Mouse (Mus musculus): ENCODE measurements around the gene Mrpl52. TPM values are rescaled to one million over a fixed set of nuclear protein-coding genes. Genes with fewer than 3 reads are reported as not detected.
A peak's percentile ranks its signal among the peaks of the same experiment; 100 is the strongest.

Gene Mrpl52
- total RNA-seq, 2 experiments from 2014 or later: 434 to 507 TPM

- no peak for ATAC-seq (replicated peaks; ENCODE audit: low FRiP score, low TSS enrichment, poor library complexity, severe bottlenecking)
Measured at GRCm38 (mm10) chr14:54457907-54458569, 31.3 kb downstream of the Mrpl52 start.

DNA sequence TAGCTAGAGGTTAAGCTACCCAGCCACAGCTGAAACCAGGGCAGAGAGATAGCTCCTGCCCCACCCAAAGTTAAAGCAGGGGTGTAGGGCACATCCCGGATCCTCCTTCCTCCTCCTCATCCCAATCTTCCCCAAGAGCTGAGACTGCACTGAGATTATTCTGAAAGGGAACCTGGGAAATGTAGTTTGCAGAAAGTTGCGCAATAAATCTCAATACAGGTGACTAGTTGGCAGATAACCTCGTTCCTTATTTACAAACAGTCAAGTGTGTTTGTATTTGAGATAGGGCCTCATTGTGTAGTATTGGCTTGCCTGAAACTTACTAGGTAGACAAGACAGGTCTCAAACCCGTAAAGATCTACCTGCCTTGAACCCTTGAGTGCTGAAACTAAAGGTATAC is 35.4 kb downstream of the Mrpl52 start:
- no peak for ATAC-seq (replicated peaks; ENCODE audit: low FRiP score, low TSS enrichment, poor library complexity, severe bottlenecking)

GRCm38 (mm10) chr14:54463108-54463958 is 36.6 kb downstream of the Mrpl52 start:
- peak; percentile 25 for ATAC-seq (replicated peaks; ENCODE audit: low FRiP score, low TSS enrichment, poor library complexity, severe bottlenecking)

- ATAC-seq (replicated peaks; ENCODE audit: low FRiP score, low TSS enrichment, poor library complexity, severe bottlenecking): peak; percentile 89
Measured at GRCm38 (mm10) chr14:54463959-54464292, 37.2 kb downstream of the Mrpl52 start, which contains the start of gene Lrp10. Lrp10 (plus strand) TSS chr14:54464137.

GRCm38 (mm10) chr14:54464293-54465005 is 37.7 kb downstream of the Mrpl52 start:
- peak; percentile 83 for ATAC-seq (replicated peaks; ENCODE audit: low FRiP score, low TSS enrichment, poor library complexity, severe bottlenecking)

GRCm38 (mm10) chr14:54471467-54471866 is 44.8 kb downstream of the Mrpl52 start:
- ATAC-seq (replicated peaks; ENCODE audit: low FRiP score, low TSS enrichment, poor library complexity, severe bottlenecking): no peak; the same call in 1 of the 2 replicates

DNA sequence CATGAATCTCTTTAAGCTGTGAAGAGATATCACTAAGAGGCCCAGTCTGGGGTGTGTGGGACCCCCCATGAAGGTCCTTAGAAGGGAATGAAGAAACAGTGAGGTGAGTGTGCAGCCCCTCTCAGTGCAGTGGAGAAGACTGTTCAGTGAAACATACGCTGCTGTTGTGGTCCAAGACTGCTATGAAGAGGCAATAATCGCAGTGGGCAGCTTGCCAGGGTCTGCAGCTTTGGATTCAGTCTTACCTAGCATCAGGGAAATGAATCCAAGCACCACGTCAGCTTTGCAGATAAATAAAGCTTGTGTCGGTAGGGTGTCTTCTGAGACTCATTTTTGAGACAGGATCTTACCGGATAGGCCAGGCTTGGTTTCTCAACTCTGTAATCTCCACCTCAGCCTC is 46.0 kb downstream of the Mrpl52 start:
- no peak for ATAC-seq (replicated peaks; ENCODE audit: low FRiP score, low TSS enrichment, poor library complexity, severe bottlenecking)

- no peak for ATAC-seq (replicated peaks; ENCODE audit: low FRiP score, low TSS enrichment, poor library complexity, severe bottlenecking)
Measured at GRCm38 (mm10) chr14:54474744-54475143, 48.0 kb downstream of the Mrpl52 start.

GRCm38 (mm10) chr14:54475941-54476844 is 49.5 kb downstream of the Mrpl52 start, which contains the start of gene Rem2:
Rem2 (plus strand) TSS chr14:54476100.
- ATAC-seq (replicated peaks; ENCODE audit: low FRiP score, low TSS enrichment, poor library complexity, severe bottlenecking): no peak

DNA sequence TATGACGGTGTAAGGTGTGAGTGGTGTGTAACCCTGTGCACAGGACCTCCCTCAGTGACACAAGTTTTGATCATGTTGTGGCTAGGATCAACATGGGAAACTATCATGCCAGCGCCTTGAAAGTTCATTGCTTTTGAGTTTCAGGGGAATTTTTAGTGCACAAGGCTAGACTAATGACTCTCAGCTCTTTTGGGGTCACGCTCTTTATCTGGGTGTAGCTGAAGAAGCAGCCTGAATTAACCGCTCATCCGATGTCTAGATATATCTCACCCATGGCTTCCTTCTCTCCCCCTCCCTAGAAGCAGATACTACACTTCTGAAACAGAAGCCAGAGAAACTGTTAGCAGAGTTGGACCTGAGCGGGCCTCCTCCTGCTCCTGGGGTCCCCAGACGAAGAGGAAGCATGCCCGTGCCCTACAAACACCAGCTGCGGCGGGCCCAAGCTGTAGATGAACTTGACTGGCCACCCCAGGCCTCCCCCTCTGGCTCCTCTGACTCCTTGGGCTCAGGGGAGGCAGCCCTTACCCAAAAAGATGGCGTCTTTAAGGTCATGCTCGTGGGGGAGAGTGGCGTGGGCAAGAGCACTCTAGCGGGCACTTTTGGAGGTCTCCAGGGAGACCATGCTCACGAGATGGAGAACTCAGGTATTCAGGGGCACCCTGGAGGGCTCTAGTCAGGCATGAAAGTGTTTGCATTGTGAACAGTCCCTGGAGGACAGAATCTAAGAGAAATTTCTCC is 50.6 kb downstream of the Mrpl52 start:
- ATAC-seq (replicated peaks; ENCODE audit: low FRiP score, low TSS enrichment, poor library complexity, severe bottlenecking): no peak

Other genes starting within 250 kb of the Mrpl52 start
- 184 and 235 TPM in 2 replicates for gene Dad1, start 172.8 kb upstream of the Mrpl52 start, total RNA-seq (2014; fragmentation: Nextera tagmentation)
- 106 and 168 TPM in 2 replicates for gene Dad1, start 172.8 kb upstream of the Mrpl52 start, total RNA-seq (2017)
- 25.5 and 28.5 TPM in 2 replicates for gene Abhd4, start 172.7 kb upstream of the Mrpl52 start, total RNA-seq (2014; fragmentation: Nextera tagmentation)
- gene Abhd4, start 172.7 kb upstream of the Mrpl52 start, total RNA-seq (2017): 16.9 and 18.6 TPM in 2 replicates
- not detected in 2 replicates for gene Olfr49, start 142.0 kb upstream of the Mrpl52 start, total RNA-seq (2014; fragmentation: Nextera tagmentation)
- not detected in 2 replicates for gene Olfr49, start 142.0 kb upstream of the Mrpl52 start, total RNA-seq (2017)
- 69.1 and 70.3 TPM in 2 replicates for gene Oxa1l, start 66.1 kb upstream of the Mrpl52 start, total RNA-seq (2014; fragmentation: Nextera tagmentation)
- gene Oxa1l, start 66.1 kb upstream of the Mrpl52 start, total RNA-seq (2017): 32.5 and 51.1 TPM in 2 replicates
- 8.8 and 12.9 TPM in 2 replicates for gene Slc7a7, start 9.1 kb upstream of the Mrpl52 start, total RNA-seq (2014; fragmentation: Nextera tagmentation)
- gene Slc7a7, start 9.1 kb upstream of the Mrpl52 start, total RNA-seq (2017): 8.2 and 10.6 TPM in 2 replicates
- 39.2 and 44.9 TPM in 2 replicates for gene Mmp14, start 4.7 kb downstream of the Mrpl52 start, total RNA-seq (2014; fragmentation: Nextera tagmentation)
- gene Mmp14, start 4.7 kb downstream of the Mrpl52 start, total RNA-seq (2017): 23.4 and 37.2 TPM in 2 replicates
- 38.4 and 38.6 TPM in 2 replicates for gene Lrp10, start 37.2 kb downstream of the Mrpl52 start, total RNA-seq (2014; fragmentation: Nextera tagmentation)
- 13.0 and 19.9 TPM in 2 replicates for gene Lrp10, start 37.2 kb downstream of the Mrpl52 start, total RNA-seq (2017)
- 0.50 and 3.5 TPM in 2 replicates for gene Rem2, start 49.2 kb downstream of the Mrpl52 start, total RNA-seq (2014; fragmentation: Nextera tagmentation)
- gene Rem2, start 49.2 kb downstream of the Mrpl52 start, total RNA-seq (2017): 0.80 and 2.0 TPM in 2 replicates
- 73.8 and 87.5 TPM in 2 replicates for gene Prmt5, start 90.6 kb downstream of the Mrpl52 start, total RNA-seq (2014; fragmentation: Nextera tagmentation)
- gene Prmt5, start 90.6 kb downstream of the Mrpl52 start, total RNA-seq (2017): 71.5 and 77.3 TPM in 2 replicates
- gene Haus4, start 127.7 kb downstream of the Mrpl52 start, total RNA-seq (2014; fragmentation: Nextera tagmentation): 94.2 and 97.3 TPM in 2 replicates
- 60.5 and 68.2 TPM in 2 replicates for gene Haus4, start 127.7 kb downstream of the Mrpl52 start, total RNA-seq (2017)
- gene Ajuba, start 150.6 kb downstream of the Mrpl52 start, total RNA-seq (2014; fragmentation: Nextera tagmentation): not detected in 2 replicates
- gene Ajuba, start 150.6 kb downstream of the Mrpl52 start, total RNA-seq (2017): 0.19 and 0.80 TPM in 2 replicates
- gene 4931414P19Rik, start 179.1 kb downstream of the Mrpl52 start, total RNA-seq (2014; fragmentation: Nextera tagmentation): 6.2 and 12.7 TPM in 2 replicates
- gene 4931414P19Rik, start 179.1 kb downstream of the Mrpl52 start, total RNA-seq (2017): 2.9 and 7.3 TPM in 2 replicates
- 221 and 258 TPM in 2 replicates for gene Psmb5, start 191.1 kb downstream of the Mrpl52 start, total RNA-seq (2014; fragmentation: Nextera tagmentation)
- gene Psmb5, start 191.1 kb downstream of the Mrpl52 start, total RNA-seq (2017): 39.5 and 75.5 TPM in 2 replicates
- gene Psmb11, start 194.5 kb downstream of the Mrpl52 start, total RNA-seq (2014; fragmentation: Nextera tagmentation): 0.45 TPM in 1 of 2 replicates, not detected in the other
- not detected in 2 replicates for gene Psmb11, start 194.5 kb downstream of the Mrpl52 start, total RNA-seq (2017)
- not detected in 2 replicates for gene Gm17606, start 214.0 kb downstream of the Mrpl52 start, total RNA-seq (2014; fragmentation: Nextera tagmentation)
- gene Gm17606, start 214.0 kb downstream of the Mrpl52 start, total RNA-seq (2017): not detected in 2 replicates
- 2.3 and 2.5 TPM in 2 replicates for gene Cdh24, start 214.5 kb downstream of the Mrpl52 start, total RNA-seq (2014; fragmentation: Nextera tagmentation)
- 0.15 and 1.7 TPM in 2 replicates for gene Cdh24, start 214.5 kb downstream of the Mrpl52 start, total RNA-seq (2017)

Measured in megakaryocyte-erythroid progenitor cell, adult 5-6 weeks (primary cell).